Mouse (Mus musculus): Measurements from ENCODE around the gene Cdk8.

- no peak for TF ChIP-seq POLR2AphosphoS2 (IDR thresholded peaks at IDR 0.05; ENCODE audit: insufficient read length, low read depth)
- no peak for TF ChIP-seq POLR2A (IDR thresholded peaks at IDR 0.05; ENCODE audit: insufficient read length, low read depth)
- TF ChIP-seq E2F4 (IDR thresholded peaks at IDR 0.05; ENCODE audit: insufficient read depth), result no peak
- no peak for TF ChIP-seq USF1 (IDR thresholded peaks at IDR 0.05; ENCODE audit: low read depth)
- TF ChIP-seq TCF12 (IDR thresholded peaks at IDR 0.05; ENCODE audit: insufficient read depth, poor library complexity, severe bottlenecking), result no peak
- TF ChIP-seq MYOG (IDR thresholded peaks at IDR 0.05; ENCODE audit: control insufficient read depth in 1 of 3, insufficient read depth in 1 of 3, insufficient read length in 2 of 3, low read depth in 2 of 3), result no peak
- no peak for TF ChIP-seq MYOD1 (IDR thresholded peaks at IDR 0.05; ENCODE audit: control insufficient read depth in 1 of 3, insufficient read length in 2 of 3, low read depth in 2 of 3)
These were observed 57.0 kb downstream of the Cdk8 start for GRCm38 (mm10) chr5:146288048-146288501.
